Mouse (Mus musculus) urinary bladder, postnatal 25 days (tissue): ENCODE results near the gene Cxcl13.
A peak's percentile ranks its signal among the peaks of the same experiment; 100 is the strongest.

Experiments used
- DNase-seq: peaks from one replicate; pipeline ENCODE4 v3.0.0; 2022; ENCODE audit warnings: low spot score

Gene Cxcl13

DNA sequence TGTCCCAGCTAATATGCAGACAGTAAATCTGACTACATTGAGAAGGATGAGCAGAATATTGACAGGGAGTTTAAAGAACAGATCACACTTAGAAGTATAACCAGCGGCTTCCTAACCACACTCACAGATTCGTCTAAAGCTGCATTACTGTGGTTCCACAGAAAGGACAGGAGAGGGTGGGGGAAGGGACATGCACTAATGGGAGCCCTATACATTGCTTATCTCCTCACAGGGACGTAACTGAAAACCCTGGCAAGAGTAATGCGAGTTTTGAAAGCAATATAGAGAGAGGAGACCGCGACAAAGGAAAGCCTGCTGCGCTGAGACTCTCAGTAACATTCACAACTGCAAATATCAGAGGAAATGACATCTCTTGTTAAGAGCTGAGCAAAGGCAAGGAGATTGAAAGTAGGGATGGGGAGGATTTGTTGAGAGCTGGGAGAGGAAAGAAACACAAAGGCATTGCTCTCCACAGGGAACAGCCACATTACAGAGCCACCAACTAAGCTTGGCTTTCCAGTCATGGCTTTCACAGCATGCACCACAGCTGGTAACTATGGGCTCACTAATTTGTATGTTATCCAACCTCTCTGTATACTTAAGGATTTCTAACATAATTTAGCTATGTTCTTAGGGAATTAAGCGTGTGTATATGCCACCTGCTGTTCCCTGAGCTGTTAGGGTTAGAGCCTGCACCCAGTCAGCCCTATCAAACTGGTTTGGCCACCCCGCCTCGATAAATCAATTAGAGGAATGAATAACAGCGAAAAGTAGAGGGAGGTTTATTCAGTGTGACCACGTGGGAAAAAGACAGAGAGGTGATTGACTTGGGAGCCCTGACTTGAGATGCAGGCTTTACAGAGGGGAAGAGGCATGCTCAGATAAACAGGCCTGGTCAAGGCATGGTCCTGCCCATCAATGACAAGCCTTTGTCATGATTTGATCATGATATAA is 34.9 kb downstream of the Cxcl13 start:
- DNase-seq: peak; percentile 8

DNA sequence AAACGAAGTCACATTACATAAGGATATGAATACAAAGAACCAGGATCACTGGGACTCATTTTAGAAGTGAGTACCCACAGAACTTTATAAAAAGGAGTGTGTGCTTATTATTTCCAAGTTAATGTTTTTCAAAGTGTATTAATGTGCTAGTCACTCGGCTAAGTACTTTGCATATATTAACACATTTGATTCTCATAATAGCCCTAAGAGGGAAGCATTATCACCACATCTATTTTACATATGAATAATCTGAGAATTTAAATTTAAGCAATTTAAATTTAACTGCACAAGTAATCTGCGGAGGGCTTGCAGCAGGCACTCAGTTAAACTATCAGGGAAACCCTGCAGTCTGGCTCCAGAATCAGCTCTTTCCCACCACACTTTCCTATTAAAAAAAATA is 40.5 kb downstream of the Cxcl13 start:
- no peak for DNase-seq

GRCm38 (mm10) chr5:96003348-96003747 is 46.6 kb downstream of the Cxcl13 start:
- no peak for DNase-seq

DNA sequence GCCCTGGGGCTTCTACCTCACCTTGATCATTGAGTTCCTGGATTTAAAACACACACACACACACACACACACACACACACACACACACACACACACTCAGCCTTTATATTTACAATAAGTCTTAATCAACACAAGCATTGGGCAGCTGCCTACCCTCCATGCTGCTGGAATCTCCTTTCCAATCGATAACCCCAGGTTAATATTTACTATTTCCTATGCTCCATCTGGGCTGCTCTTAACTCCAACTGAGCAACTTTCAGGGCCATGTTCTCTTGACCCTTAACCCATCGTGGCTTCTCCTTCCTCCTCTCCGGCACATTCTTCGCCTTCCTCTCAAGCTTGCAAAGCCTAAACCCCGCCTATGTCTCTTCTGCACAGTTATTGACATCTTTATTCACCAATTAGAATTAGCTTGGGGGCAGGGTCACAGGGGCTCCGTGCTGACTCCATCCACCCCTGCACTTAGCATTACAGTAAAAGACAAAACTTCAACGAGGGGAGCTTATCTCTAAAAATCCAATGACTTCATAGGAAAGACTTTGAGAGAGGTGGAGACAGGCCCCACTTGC is 51.6 kb downstream of the Cxcl13 start:
- DNase-seq: no peak

DNA sequence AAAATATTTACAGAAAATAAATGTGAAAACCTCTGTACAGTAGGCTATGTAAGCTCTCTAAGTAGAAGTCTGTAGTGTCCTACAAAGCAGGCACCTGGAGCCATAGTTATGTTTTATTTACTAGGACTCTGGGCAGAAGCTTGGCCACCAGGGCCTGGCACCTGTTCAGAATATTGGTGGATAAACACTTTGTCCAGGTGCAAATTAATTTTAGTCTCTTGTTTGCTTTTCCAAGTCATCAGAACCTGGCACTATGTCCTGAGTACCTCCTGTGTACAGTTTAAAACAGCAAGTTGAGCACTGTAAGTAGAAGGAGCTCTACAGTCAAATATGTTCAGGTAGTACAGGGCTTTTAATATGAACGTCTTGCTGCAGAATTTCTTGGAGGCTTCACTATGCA is 52.3 kb downstream of the Cxcl13 start:
- DNase-seq: no peak
